Mouse (Mus musculus) testis, adult 2 months (tissue): ENCODE measurements around the gene Smyd2.

ENCODE experiments used
- CTCF ChIP-seq: fragments of 200-500 bp; IDR thresholded peaks from 2 replicates; pipeline ENCODE4 v1.5.1; 2012; ENCODE audit warnings: low read depth, mild to moderate bottlenecking, inconsistent platforms, low read length, moderate library complexity; ENCODE audit not compliant: control insufficient read depth, insufficient read depth, insufficient replicate concordance
- POLR2A ChIP-seq: fragments of 200-500 bp; IDR thresholded peaks from 2 replicates; pipeline ENCODE4 v1.6.1; 2012; ENCODE audit warnings: low read depth, mild to moderate bottlenecking, inconsistent platforms, low read length, moderate library complexity; ENCODE audit not compliant: control insufficient read depth

- TF ChIP-seq POLR2A (no peak), CTCF (no peak)
Observed at GRCm38 (mm10) chr1:189888749-189889148, 33.4 kb downstream of the Smyd2 start.
